Mouse (Mus musculus) midbrain, embryonic 15.5 days (tissue): ENCODE measurements around the gene Rnase2b. TPM values are rescaled to one million over a fixed set of nuclear protein-coding genes. Genes with fewer than 3 reads are reported as not detected.
"Not testable (repeated sequence)": the region's sequence is repeated elsewhere in the genome, so short reads cannot be mapped to it uniquely, and the experiment has no call there.

Source experiments
- ATAC-seq: fragments of 200-750 bp; cut with Nextera tagmentation; replicated peaks from 2 replicates; pipeline ENCODE4 v1.8.0; 2017; ENCODE audit warnings: moderate TSS enrichment
- H3K27ac ChIP-seq: fragments of 300-500 bp; sonication (generic); 2 replicates; pipeline ENCODE4 v1.5.1; 2015; ENCODE audit warnings: mild to moderate bottlenecking, inconsistent platforms
- H3K27me3 ChIP-seq: fragments of 300-500 bp; sonication (generic); replicated peaks from 2 replicates; pipeline ENCODE4 v1.6.1; 2015; ENCODE audit warnings: inconsistent platforms
- H3K36me3 ChIP-seq: fragments of 300-500 bp; sonication (generic); replicated peaks from 2 replicates; pipeline ENCODE4 v1.6.1; 2015; ENCODE audit warnings: inconsistent platforms
- H3K4me1 ChIP-seq: fragments of 300-500 bp; sonication (generic); 2 replicates; pipeline ENCODE4 v1.6.1; 2015; ENCODE audit warnings: inconsistent platforms
- H3K4me2 ChIP-seq: fragments of 300-500 bp; sonication (generic); 2 replicates; pipeline ENCODE4 v1.6.1; 2015; ENCODE audit warnings: inconsistent platforms, mild to moderate bottlenecking, moderate library complexity
- H3K4me3 ChIP-seq: fragments of 300-500 bp; sonication (generic); 2 replicates; pipeline ENCODE4 v1.5.1; 2015; ENCODE audit warnings: mild to moderate bottlenecking, inconsistent platforms
- H3K9ac ChIP-seq: fragments of 300-500 bp; sonication (generic); 2 replicates; pipeline ENCODE4 v1.6.1; 2015; ENCODE audit warnings: mild to moderate bottlenecking, inconsistent platforms
- H3K9me3 ChIP-seq: fragments of 300-500 bp; sonication (generic); 2 replicates; pipeline ENCODE4 v1.6.1; 2016; ENCODE audit warnings: inconsistent platforms
- WGBS: fragments of 180-500 bp; shearing (Covaris S2); methylation state at CpG from one replicate; pipeline ENCODE4 v1.1.7; 2015; ENCODE audit warnings: mixed read lengths; 5-methylcytosine and 5-hydroxymethylcytosine counted together
- polyA plus RNA-seq: library from polyadenylated mRNA; unstranded; fragments of >200 nt; fragmentation: Nextera tagmentation; extraction: Ambion mirVana; gene quantifications from 2 replicates; pipeline ENCODE4 v1.2.1, GENCODE M21; 2015

Rnase2b gene
- polyA plus RNA-seq, 1 experiment from 2014 or later: not detected

GRCm38 (mm10) chr14:51163323-51163722, 1.3 kb downstream of the Rnase2b start:
- ATAC-seq, H3K9me3 ChIP-seq, H3K27me3 ChIP-seq, H3K4me2 ChIP-seq, H3K27ac ChIP-seq, H3K4me1 ChIP-seq, H3K4me3 ChIP-seq, H3K36me3 ChIP-seq, H3K9ac ChIP-seq: not testable (repeated sequence)
- 91% methylated on average over 6 of the region's 6 CpGs for WGBS

DNA sequence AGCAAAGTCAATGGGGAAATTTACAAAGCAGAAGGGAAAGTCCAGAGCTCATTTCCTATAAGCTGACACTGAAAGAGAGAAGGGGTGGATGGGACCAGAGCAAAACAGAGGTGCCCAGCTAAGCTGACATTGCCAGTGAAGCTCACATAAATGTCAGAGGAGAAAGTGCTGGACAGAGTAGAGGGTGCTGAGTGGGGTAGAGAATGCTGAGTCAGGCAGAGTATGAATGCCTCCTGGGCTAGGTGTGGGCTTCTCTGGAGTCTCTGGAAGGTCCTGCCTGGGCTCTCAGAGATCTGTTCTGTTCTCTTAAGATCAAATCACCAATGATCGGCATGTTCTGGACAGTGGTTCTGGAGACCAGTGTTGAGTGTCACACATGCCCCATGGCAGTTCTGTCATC, 3.4 kb downstream of the Rnase2b start:
- WGBS: 100% methylated on average over 1 of the region's 1 CpGs
- H3K4me1 ChIP-seq: no peaks in the 10 kb centered on the region
- no peak overlapping the region for H3K4me2 ChIP-seq
- ATAC-seq: no peak
- no peaks in the 10 kb centered on the region for H3K9me3 ChIP-seq
- H3K27me3 ChIP-seq: no peaks in the 10 kb centered on the region
- no peak overlapping the region for H3K27ac ChIP-seq
- no peak overlapping the region for H3K9ac ChIP-seq
- H3K36me3 ChIP-seq: no peaks in the 10 kb centered on the region
- H3K4me3 ChIP-seq: no peak overlapping the region

DNA sequence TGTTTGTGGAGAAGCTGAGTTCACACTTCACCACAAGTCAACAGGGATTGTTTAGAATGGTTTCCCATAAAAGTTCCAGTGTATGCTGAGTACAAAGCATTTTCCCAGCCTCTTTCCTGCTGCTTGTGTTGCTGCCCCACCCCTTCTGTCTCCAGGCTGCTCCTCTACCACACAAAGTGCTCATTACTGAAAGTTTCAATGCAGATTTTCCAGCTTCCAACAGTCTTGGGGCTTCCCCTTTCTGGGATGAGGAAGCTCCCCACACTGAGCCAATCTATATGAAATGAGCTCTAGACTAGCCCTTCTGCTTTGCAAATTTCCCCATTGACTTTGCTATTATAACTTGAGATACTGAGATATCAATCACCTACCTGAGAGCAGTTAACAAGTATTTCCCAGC, 4.0 kb downstream of the Rnase2b start:
- Histone ChIP-seq H3K9ac (no peak overlapping the region), H3K27ac (no peak overlapping the region), H3K36me3 (no peaks in the 10 kb centered on the region), H3K9me3 (no peaks in the 10 kb centered on the region), H3K4me1 (no peaks in the 10 kb centered on the region), H3K4me2 (no peak overlapping the region), H3K27me3 (no peaks in the 10 kb centered on the region), H3K4me3 (no peak overlapping the region)
- ATAC-seq: no peak

DNA sequence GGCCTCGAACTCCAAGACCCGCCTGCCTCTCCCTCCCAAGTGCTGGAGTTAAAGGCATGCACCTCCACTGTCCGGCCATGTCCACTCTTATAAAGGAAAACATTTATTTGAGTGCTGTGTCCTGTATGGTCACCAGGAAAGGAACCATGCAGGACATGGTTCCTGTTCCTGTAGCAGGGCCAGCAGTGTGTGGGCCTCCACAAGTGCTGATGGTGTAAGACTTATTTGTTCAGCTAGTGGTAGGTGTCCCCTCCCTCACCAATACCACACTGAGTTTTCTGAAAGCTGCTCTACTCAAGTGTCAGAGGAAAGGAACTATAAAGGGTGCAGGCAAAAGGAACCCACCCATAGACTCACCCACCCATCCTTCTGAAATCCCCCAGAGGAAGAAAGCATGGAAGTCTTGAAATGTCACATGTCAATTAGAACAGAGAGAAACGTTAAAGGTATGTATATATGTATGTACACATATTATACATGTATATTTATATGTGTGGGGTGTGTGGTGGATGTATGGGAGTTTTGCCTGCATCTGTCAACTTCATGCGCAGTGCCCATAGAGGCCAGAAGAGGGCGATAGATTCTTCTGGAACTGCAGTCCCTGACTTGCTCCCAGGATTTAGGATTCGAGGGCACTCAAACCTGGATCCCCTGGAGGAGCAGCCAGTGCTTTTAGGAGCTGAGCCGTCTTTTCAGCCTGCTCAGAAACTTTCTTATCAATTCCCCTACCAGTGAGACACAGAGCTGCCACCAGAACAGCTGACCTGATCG, 10.2 kb downstream of the Rnase2b start:
- not testable (repeated sequence) for H3K27me3 ChIP-seq, H3K9me3 ChIP-seq, ATAC-seq, H3K4me3 ChIP-seq, H3K27ac ChIP-seq, H3K9ac ChIP-seq, H3K4me1 ChIP-seq, H3K4me2 ChIP-seq, H3K36me3 ChIP-seq
- WGBS: 39% methylated on average over 9 of the region's 9 CpGs

GRCm38 (mm10) chr14:51172947-51173346, 10.9 kb downstream of the Rnase2b start:
- H3K4me2 ChIP-seq, H3K4me3 ChIP-seq, H3K27me3 ChIP-seq, H3K9me3 ChIP-seq, H3K27ac ChIP-seq, ATAC-seq, H3K4me1 ChIP-seq, H3K9ac ChIP-seq, H3K36me3 ChIP-seq: not testable (repeated sequence)
- 40% methylated on average over 4 of the region's 4 CpGs for WGBS

DNA sequence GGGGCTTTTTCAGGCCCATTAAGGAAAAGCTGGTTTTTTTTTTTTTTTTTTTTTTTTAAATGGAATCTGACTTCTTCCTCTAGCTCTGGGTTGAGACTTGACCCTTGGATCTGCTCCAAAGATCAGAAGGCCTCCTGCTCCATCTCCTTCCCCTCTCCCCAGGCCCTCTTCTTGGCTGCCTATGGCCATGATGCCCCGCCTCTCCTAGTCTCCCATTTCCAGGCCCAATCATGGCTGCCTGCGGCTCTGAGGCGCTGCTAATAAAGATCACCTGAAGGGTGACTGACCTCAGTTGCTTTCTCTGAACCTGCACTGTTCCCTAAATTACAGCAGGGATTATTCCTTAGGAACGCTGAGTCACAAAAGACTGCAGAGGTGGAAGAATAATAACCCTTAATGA, 11.8 kb downstream of the Rnase2b start:
- no peak overlapping the region for H3K27ac ChIP-seq
- no peak overlapping the region for H3K9ac ChIP-seq
- H3K9me3 ChIP-seq: no peaks in the 10 kb centered on the region
- ATAC-seq: no peak
- no peak overlapping the region for H3K4me2 ChIP-seq
- no peak overlapping the region for H3K4me3 ChIP-seq
- no peaks in the 10 kb centered on the region for H3K4me1 ChIP-seq
- 73% methylated on average over 4 of the region's 4 CpGs for WGBS
- H3K36me3 ChIP-seq: no peaks in the 10 kb centered on the region
- H3K27me3 ChIP-seq: no peaks in the 10 kb centered on the region

GRCm38 (mm10) chr14:51181051-51181450, 19.0 kb downstream of the Rnase2b start:
- not testable (repeated sequence) for H3K9ac ChIP-seq, H3K27ac ChIP-seq, ATAC-seq, H3K27me3 ChIP-seq, H3K4me3 ChIP-seq, H3K4me1 ChIP-seq, H3K4me2 ChIP-seq, H3K36me3 ChIP-seq, H3K9me3 ChIP-seq
- 76% methylated on average over 2 of the region's 2 CpGs for WGBS

DNA sequence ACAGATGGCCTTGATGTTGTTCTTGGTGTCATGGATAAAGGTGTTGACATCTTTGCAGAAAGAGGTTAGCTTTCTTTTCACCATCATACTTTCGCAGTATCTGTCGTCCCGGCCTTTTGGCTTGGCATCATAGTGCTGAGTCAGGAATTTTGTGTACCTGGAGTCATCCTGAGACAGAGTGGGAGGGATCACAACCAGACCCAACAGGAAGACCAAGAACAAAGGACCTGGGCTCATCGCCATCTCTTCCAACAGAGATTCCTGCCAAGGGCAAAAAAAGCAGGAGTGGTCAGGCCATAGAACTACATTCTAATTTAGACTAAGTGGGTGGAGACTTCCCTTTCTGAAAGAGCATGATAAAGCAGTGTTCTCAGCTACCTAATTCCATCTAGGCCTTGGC, 33.6 kb downstream of the Rnase2b start:
- Histone ChIP-seq H3K27ac (no peak overlapping the region), H3K9ac (no peak overlapping the region), H3K4me2 (no peak overlapping the region), H3K36me3 (no peaks in the 10 kb centered on the region), H3K4me3 (no peak overlapping the region), H3K9me3 (no peaks in the 10 kb centered on the region), H3K4me1 (no peaks in the 10 kb centered on the region), H3K27me3 (no peaks in the 10 kb centered on the region)
- ATAC-seq: no peak
- WGBS: 94% methylated on average over 4 of the region's 4 CpGs

DNA sequence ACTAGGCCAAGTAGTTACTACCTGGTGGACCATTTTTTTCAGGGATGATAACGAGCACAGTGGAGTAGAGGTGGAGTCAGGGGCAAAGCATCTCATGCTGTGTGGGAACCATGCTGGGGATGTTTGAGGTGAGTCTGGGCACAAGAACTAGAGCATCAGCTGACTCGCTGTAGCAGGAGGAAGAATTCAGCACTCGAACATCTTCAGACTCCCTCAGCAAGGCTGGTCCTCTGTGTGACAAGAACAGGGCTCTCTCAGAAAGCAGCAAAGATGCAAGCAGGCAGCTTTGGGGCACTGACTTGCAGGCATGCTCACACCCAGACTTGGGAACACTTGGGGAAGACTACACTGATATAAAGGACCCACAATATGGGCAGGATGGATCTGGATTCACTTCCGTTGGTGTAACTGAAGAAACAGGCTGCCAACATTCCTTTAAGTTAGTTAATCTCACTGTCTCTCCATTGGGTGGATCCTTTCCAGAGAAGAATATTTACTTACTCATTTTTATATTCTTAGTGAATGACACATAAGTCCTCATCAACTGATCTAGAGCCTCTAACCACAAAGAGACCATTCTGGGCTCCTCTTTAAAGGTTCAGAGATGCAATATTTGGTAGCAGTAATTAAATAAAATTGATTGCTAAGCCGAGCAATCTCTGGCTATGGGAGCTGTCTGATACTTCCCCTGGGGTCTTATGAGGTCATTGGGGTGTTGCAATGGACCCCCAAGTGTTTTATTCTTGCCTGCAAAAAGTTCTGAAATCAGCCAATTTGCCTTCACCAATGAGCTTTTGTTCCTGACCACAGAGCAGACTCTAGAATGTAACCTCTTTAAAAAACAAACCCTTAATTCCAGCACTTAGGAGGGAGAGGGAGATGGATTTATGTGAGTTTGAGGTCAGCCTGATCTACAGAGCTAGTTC, 37.3 kb downstream of the Rnase2b start, which contains the start of gene Ang2:
Gene Ang2 (minus strand): TSS at position 51 of the 926 bp plus-strand sequence.
- Histone ChIP-seq H3K4me1 (no peaks in the 10 kb centered on the region), H3K36me3 (no peaks in the 10 kb centered on the region), H3K4me3 (no peak within 1 kb of the TSS), H3K27ac (no peak within 1 kb of the TSS), H3K9ac (no peak within 1 kb of the TSS), H3K4me2 (no peak within 1 kb of the TSS), H3K27me3 (no peaks in the 10 kb centered on the region), H3K9me3 (no peaks in the 10 kb centered on the region)
- WGBS: 82% methylated on average over 5 of the region's 5 CpGs
- no peak for ATAC-seq

- no peak overlapping the region for H3K9ac ChIP-seq
- 81% methylated on average over 2 of the region's 2 CpGs for WGBS
- H3K4me3 ChIP-seq: no peak overlapping the region
- H3K27ac ChIP-seq: no peak overlapping the region
- no peaks in the 10 kb centered on the region for H3K27me3 ChIP-seq
- no peak overlapping the region for H3K4me2 ChIP-seq
- ATAC-seq: no peak
- H3K36me3 ChIP-seq: no peaks in the 10 kb centered on the region
- H3K9me3 ChIP-seq: no peaks in the 10 kb centered on the region
- H3K4me1 ChIP-seq: no peaks in the 10 kb centered on the region
These were observed 38.0 kb downstream of the Rnase2b start for GRCm38 (mm10) chr14:51200054-51200453.

DNA sequence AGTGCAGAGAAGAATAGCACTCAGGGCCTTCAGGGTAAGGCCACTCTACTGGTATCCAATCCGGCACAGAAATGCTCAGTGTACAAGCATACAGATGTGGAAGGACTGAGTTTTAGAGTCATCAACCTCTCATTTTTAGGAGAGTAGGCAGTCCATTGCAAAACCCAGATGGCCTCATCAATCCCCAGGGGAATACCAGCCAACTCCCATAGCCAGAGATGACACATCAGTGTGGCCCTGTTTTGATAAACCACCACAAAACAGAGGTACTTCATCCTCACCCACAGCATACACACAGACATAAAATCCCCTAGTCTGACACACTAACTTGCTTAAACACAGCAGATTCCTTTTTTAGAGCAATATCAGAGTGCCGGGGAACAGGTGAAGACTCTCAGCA, 38.4 kb downstream of the Rnase2b start:
- H3K27me3 ChIP-seq: no peaks in the 10 kb centered on the region
- no peaks in the 10 kb centered on the region for H3K36me3 ChIP-seq
- no peak for ATAC-seq
- no peaks in the 10 kb centered on the region for H3K9me3 ChIP-seq
- no peaks in the 10 kb centered on the region for H3K4me1 ChIP-seq
- H3K27ac ChIP-seq: no peak overlapping the region
- H3K4me2 ChIP-seq: no peak overlapping the region
- no peak overlapping the region for H3K4me3 ChIP-seq
- 94% methylated on average over 2 of the region's 2 CpGs for WGBS
- H3K9ac ChIP-seq: no peak overlapping the region

GRCm38 (mm10) chr14:51203115-51203514, 41.1 kb downstream of the Rnase2b start, which contains the start of gene Ear14:
Gene Ear14 (plus strand): TSS chr14:51203391.
- Histone ChIP-seq H3K27me3 (no peaks in the 10 kb centered on the region), H3K9ac (no peak within 1 kb of the TSS), H3K36me3 (no peaks in the 10 kb centered on the region), H3K4me3 (no peak within 1 kb of the TSS), H3K4me2 (no peak within 1 kb of the TSS), H3K4me1 (no peaks in the 10 kb centered on the region), H3K9me3 (no peaks in the 10 kb centered on the region), H3K27ac (no peak within 1 kb of the TSS)
- WGBS: 91% methylated on average over 2 of the region's 2 CpGs
- no peak for ATAC-seq
